Mouse (Mus musculus): ENCODE measurements around the gene Tnf.

DNA sequence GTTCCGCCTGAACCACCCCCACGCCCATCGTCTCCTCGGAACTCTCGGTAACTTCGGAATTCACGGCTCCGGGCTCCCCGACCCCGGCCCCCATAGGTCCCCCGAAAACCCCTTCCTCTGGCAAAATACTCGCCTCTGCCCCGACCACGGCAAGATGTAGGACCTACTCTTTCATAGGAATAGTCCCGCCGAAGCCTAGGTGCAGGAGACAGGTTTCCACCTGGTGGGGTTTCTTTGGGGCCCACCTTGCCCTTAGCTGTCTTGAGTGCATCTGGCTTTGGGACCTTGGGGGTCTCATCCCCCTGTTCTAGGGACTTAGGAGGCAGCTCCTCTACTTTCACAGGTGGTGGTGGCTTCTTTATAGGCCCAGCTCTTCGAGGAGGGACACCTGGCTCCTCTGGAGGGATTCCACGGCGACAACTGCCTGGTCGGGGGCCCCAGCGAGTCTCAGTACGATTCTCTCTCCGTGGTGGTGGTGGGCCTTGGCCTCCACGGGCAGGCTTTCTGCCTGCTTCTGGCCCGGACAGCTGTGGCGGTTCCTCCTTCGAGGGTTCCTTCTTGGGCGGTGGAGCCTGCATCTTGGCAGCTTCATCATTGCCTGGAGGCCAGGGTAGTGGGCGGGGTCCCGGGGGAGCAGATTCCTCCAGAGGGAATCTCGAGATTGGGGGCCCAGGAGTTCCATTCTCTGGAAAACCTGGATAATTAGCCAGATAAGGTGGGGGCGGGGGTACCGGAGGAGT is 45.2 kb downstream of the Tnf start:
- no peak for TF ChIP-seq USF1 (IDR thresholded peaks at IDR 0.05; ENCODE audit: low read depth)
- TF ChIP-seq POLR2A (IDR thresholded peaks at IDR 0.05; ENCODE audit: insufficient read length, low read depth), result no peak

Data from myocyte (in vitro differentiated cells).